Mouse (Mus musculus) frontal cortex, postnatal 14 days (tissue): ENCODE results near the gene Nkd2.
A peak's percentile ranks its signal among the peaks of the same experiment; 100 is the strongest.

ENCODE experiments used
- DNase-seq, 2 experiments: peaks; one replicate each; pipeline ENCODE4 v3.0.0; 2022; ENCODE audit warnings: low spot score in 2 of 2

Nkd2 gene

GRCm38 (mm10) chr13:73847465-73847836, at the start of gene Nkd2:
Gene Nkd2, minus strand, starts transcription at chr13:73847631.
- peak; percentile 13 to 64 for DNase-seq

- no peak for DNase-seq
These were observed 45.2 kb upstream of the Nkd2 start for GRCm38 (mm10) chr13:73892493-73893178.

DNA sequence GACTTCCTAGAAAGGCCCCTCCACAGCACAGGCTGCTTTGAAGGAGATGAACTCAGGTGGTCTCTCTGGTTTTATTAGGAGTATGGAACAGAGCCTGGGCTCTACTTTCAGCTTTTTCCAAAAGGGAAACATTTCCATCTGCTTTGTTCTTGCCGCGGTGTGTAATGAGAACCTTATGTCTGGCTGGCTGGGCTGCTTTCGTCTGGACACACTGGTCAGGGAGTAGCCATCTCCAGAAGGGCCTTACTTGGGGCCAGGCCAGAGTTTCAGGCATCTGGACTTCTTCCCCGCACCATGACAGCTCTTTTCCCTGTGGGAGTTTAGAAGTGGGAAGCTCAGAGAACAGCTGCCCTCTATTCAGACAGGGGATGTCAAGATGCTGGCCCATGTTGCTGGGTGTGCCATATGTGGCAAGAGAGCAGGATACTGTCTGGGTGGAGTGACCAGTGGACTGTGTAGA, 40.0 kb upstream of the Nkd2 start:
- DNase-seq: no peak

DNA sequence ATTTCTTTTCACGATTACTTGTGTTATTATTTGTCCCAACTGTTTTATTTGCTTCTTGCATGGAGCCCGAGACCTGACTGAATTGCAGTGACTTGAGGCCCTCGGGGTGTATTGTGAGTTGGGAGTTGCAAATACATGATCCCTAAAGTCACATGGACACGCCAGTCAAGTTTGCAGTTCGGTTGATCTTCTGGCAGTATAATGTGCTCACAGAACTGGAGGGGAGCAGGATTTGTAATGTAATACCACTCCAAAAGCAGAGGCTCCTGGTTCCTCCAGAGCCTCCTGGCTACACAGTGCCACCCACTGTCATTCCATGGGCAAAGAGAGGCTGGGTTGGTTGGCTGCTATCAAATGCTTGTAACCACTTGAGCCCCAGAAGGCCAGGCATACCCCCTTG, 39.2 kb upstream of the Nkd2 start:
- no peak for DNase-seq

- DNase-seq: no peak
These were observed 38.6 kb upstream of the Nkd2 start for GRCm38 (mm10) chr13:73886066-73886465.

DNA sequence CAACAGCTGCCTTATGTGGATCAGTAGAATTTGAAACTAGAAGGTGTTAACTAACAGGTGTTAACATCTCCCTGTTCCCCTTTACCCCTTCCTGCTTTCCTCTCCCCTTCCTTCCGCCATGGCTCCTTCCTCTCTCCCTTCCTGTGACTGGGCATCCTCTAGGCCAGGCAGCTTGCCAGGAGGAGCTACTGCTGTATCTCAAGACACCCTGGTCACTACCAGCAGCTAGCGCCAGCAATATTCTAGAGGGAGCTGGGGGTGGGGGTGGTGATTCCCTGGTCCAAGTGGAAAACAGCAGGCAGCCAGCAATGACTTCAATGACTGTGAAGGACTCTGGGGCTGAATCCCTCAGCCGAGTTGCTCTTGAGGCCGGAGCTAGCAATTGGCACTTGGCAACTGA, 38.2 kb upstream of the Nkd2 start:
- no peak for DNase-seq

DNA sequence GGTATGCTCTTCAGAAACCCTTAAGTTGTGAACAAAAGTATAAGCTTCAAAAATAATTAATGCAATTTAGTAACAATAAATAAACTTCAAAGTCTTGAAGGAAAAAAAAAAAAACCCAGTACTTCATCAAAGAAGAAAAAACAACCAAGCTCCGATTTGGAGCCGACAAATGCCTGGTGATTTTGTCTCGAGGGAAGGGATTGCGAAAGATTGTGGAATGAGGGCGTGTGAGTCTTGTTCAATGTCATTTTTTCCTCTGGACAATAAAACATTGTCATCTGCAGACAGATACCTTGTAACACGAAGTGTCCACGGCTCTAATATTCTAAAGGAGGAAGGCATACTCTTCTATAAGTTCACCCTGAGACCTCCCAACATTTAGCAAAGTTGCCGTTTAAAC, 33.9 kb upstream of the Nkd2 start:
- no peak for DNase-seq

GRCm38 (mm10) chr13:73879824-73880223, 32.4 kb upstream of the Nkd2 start:
- no peak for DNase-seq

- no peak for DNase-seq
These were observed 24.7 kb upstream of the Nkd2 start for GRCm38 (mm10) chr13:73872159-73872558.

GRCm38 (mm10) chr13:73846589-73847464, 604 bp downstream of the Nkd2 start:
- DNase-seq: no peak

GRCm38 (mm10) chr13:73842696-73843095, 4.7 kb downstream of the Nkd2 start:
- no peak for DNase-seq

DNA sequence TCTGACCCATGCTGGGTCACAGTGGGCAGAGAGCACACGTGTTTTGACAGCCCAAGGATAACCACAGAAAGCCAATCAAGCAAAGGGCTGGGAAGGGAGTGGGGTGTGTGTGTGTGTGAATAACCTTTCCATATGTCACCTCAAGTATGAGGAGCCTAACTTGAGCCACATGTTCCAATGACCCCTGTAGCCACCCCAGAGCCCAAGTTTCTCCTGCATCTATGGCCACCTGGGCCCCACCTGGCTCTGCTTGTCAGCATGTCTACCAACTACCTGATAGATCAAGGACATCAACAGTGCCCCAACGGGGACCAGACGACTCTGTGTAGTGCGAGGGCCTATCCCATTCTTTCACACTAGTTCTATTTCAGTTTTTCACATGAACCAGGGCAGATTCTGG, 7.7 kb downstream of the Nkd2 start:
- DNase-seq: no peak

DNA sequence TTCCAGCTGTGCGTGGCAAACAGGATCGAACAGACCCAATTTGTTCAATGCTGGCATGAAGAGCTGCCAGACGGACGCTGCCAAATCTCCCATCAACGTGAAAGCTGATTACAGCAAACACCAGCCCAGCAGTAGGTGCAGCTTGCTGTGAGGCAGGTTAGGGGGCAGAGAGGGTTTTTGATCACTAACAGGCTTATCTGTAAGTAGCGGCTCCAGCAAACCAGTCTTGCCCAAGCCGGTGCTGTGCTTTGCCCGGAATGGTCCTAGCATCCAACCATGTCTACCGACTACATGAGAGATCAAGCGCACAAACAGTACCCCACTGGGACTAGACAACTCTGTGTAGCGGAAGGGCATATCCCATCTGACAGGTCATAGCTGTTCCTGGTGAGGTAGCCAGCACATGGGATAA, 8.3 kb downstream of the Nkd2 start:
- no peak for DNase-seq

- no peak for DNase-seq
These were observed 9.7 kb downstream of the Nkd2 start for GRCm38 (mm10) chr13:73837708-73838107.

DNA sequence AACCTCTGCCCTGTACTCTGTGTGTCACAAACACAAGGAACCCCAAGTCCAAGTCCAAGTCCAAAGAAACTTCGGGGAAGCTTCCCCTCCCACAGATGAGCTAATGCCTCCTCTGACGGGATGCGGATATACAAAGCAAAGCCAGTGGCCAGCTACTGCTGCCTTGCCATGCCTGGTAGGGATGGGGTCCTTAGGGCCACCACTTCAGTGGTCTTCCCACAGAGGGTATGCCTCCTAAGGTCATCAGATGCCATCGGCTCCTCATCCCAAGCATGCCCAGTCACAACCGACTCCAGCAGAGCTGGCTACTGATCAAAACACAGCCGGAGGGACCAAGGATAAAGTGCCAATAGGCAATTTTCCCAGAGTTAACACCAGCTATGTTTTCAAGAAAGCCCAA, 10.9 kb downstream of the Nkd2 start:
- DNase-seq: no peak

DNA sequence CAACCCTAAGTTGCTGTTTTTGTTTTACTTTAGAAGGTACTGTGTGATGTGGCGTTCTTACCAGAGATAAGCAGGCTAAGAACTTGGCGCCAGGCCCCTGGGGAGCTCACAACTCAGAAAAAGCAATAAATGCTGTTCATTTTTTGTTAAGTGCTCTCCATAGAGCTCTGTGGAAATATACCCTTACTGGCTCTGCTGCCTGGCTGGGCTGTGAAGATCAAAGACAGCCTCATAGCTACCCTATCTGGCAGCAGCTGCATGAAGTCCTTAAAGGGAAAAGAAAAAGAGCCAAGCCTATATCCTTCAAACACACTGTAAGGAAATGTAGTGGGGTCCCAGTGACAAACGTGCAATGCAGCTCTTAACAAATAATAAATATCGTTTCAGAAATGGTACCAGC, 11.6 kb downstream of the Nkd2 start:
- no peak for DNase-seq

- no peak for DNase-seq
These were observed 13.6 kb downstream of the Nkd2 start for GRCm38 (mm10) chr13:73833809-73834208.

GRCm38 (mm10) chr13:73831486-73831885, 15.9 kb downstream of the Nkd2 start:
- peak in 1 of 2 experiments; percentile 52 for DNase-seq

GRCm38 (mm10) chr13:73827243-73827642, 20.2 kb downstream of the Nkd2 start:
- no peak for DNase-seq

DNA sequence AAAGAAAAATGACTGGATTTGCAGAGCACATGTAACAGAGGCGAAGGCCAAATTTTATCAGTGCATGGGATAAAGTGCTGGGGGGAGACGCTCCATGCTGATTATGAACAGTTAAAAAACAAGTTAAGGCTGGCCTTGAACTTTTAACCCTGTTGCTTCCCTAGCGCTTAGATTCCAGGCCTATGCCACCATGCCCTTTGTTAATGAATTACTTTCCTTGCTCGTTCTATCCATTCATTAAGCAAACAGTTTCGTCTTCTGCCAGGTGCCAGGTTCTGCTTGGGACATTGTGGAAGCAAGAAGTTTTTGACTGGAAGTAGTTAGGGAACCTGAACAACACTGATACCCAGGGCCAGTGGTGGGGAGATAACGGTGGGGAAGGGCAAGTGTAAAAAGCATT, 23.7 kb downstream of the Nkd2 start:
- DNase-seq: no peak

DNA sequence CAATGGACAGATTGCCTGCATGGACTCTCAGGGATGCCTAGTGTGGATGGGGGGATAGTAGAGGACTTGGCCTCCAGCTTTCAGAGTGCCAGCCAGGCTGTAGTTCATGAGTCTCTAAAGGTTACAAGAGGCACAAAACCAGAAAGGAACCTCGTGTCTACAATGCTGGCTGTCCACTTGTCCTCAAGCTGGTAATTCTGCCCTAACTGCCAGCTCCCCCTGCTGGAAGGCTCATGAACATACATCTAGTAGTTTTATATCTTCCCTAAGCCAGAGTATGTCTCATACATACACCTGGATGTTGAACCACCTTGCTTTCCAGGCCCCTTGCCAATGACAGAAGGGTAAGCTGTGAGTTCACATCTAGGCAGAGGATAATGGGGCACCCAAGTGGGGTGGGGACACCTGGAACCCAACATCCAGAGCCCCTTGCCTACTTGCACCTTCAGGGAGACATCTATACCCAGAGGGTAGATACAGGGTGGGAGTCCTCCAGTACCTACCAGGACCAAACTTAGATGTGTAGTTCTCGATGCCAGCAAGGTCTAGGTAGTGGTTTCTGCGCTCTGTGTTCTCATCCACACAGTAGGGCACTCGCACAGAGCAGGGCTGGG, 25.1 kb downstream of the Nkd2 start:
- peak in 1 of 2 experiments; percentile 36 for DNase-seq

- no peak for DNase-seq
These were observed 26.2 kb downstream of the Nkd2 start for GRCm38 (mm10) chr13:73821251-73821650.

DNA sequence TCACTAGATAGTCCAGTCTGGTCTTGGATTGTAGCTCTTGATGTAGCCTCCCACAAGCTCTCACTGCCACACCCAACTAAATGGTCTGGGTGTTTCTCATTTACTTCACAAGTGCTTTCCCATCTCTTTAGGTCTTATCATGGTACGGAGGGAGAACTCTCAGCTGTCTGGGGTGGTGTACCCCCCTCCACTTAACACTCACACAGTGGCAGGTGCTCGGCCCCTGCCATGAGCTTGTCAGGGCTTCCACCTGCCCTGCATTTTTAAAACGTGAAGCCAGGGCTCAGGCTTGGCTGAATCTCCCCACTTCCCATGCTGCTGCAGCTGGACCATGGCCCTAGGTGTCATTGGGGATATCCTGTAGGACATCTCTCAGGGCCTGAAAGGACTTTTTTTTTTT, 28.5 kb downstream of the Nkd2 start:
- no peak for DNase-seq
